Mouse (Mus musculus) stomach, postnatal 0 days (tissue): Measurements from ENCODE around the gene Ssna1. TPM values are rescaled to one million over a fixed set of nuclear protein-coding genes. Genes with fewer than 3 reads are reported as not detected.

Experiments used
- ATAC-seq: fragments of 200-750 bp; cut with Nextera tagmentation; 2 replicates; pipeline ENCODE4 v1.8.0; 2017; ENCODE audit not compliant: low FRiP score, low TSS enrichment
- DNase-seq: peaks from one replicate; pipeline ENCODE4 v3.0.0-alpha.2; 2016; ENCODE audit warnings: low spot score
- H3K27ac ChIP-seq: fragments of 300-500 bp; sonication (generic); replicated peaks from 2 replicates; pipeline ENCODE4 v1.5.1; 2014; ENCODE audit warnings: mild to moderate bottlenecking, control low read depth
- H3K27me3 ChIP-seq: fragments of 300-500 bp; sonication (generic); 2 replicates; pipeline ENCODE4 v1.6.1; 2014; ENCODE audit warnings: low read length; ENCODE audit not compliant: control insufficient read depth, insufficient read depth
- H3K36me3 ChIP-seq: fragments of 300-500 bp; sonication (generic); 2 replicates; pipeline ENCODE4 v1.6.1; 2014; ENCODE audit warnings: low read length, mixed read lengths; ENCODE audit not compliant: control insufficient read depth, insufficient read depth
- H3K4me1 ChIP-seq: fragments of 300-500 bp; sonication (generic); replicated peaks from 2 replicates; pipeline ENCODE4 v1.6.1; 2014; ENCODE audit warnings: antibody characterized with exemption; ENCODE audit not compliant: control insufficient read depth, insufficient read depth
- H3K4me2 ChIP-seq: fragments of 300-500 bp; sonication (generic); replicated peaks from 2 replicates; pipeline ENCODE4 v1.6.1; 2014; ENCODE audit warnings: low read depth, mild to moderate bottlenecking, control low read depth, moderate library complexity
- H3K4me3 ChIP-seq: fragments of 300-500 bp; sonication (generic); 2 replicates; pipeline ENCODE4 v1.5.1; 2014; ENCODE audit warnings: low read depth, low read length, control low read depth
- H3K9ac ChIP-seq: fragments of 300-500 bp; sonication (generic); 2 replicates; pipeline ENCODE4 v1.6.1; 2014; ENCODE audit warnings: mild to moderate bottlenecking, low read length, control low read depth, mixed read lengths
- H3K9me3 ChIP-seq: fragments of 300-500 bp; sonication (generic); 2 replicates; pipeline ENCODE4 v1.6.1; 2016; ENCODE audit warnings: low read length; ENCODE audit not compliant: control insufficient read depth
- CTCF ChIP-seq: IDR thresholded peaks from 2 replicates; pipeline ENCODE4 v1.5.1; 2016; ENCODE audit warnings: antibody characterized with exemption, low read depth, mild to moderate bottlenecking, moderate library complexity
- EP300 ChIP-seq: optimal IDR thresholded peaks from 2 replicates; pipeline ENCODE3; 2016; ENCODE audit warnings: antibody characterized with exemption
- WGBS: fragments of 180-500 bp; shearing (Covaris S2); extraction: QIAGEN DNeasy Blood & Tissue Kit; methylation state at CpG from one replicate; pipeline ENCODE4 v1.1.7; 2014; 5-methylcytosine and 5-hydroxymethylcytosine counted together
- polyA plus RNA-seq: library from polyadenylated mRNA; unstranded; fragments of >200 nt; fragmentation: Nextera tagmentation; extraction: Ambion mirVana; gene quantifications from 2 replicates; pipeline ENCODE4 v1.2.1, GENCODE M21; 2015

Gene Ssna1
- polyA plus RNA-seq, 1 experiment from 2014 or later: 162 TPM

DNA sequence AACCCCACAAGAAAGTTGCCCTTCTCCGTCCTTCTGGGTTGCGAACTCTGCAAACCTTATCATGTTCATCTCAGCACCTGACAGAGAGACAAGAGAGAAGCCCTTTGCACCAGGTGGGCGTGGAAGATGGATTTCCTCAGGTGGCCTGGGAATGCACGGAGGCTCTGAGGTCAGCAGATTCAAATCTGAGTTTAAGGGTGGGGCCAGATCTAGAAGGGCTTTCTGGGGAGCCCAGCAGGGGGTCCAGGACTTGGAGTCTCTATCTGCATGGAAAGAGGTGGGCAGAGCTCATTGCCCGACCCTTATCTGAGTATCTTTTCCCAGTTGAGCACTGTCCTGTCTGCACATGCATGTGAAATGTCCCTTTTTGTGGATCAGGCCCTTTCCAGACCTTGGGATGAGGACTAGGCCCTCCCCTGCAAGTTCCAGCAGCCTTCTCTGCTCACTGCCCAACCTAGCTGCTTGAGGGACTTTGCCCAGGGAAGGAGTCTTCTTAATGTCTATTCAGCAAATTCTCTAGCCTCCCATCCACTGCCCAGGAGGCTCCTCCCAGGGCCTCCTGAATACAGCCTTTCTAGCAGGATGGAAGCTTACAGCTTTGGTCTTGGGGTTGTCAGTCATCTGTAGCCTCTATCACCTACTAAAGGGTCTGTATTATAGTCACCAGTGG, 37.6 kb downstream of the Ssna1 start:
- Histone ChIP-seq H3K4me3 (no peak overlapping the region), H3K4me1 (no peaks in the 10 kb centered on the region), H3K4me2 (no peak overlapping the region), H3K9ac (0 out of 2 replicates have a peak overlapping the region, but pooled peaks have one; percentile 4), H3K27me3 (no peaks in the 10 kb centered on the region), H3K36me3 (no peaks in the 10 kb centered on the region), H3K27ac (no peak overlapping the region), H3K9me3 (no peaks in the 10 kb centered on the region)
- ATAC-seq (no peak), DNase-seq (no peak)
- TF ChIP-seq EP300: no peak
- TF ChIP-seq CTCF: no peak
- 52% methylated on average over 5 of the region's 5 CpGs for WGBS

- Histone ChIP-seq H3K4me3 (no peak within 1 kb of the TSS), H3K36me3 (no peaks in the 10 kb centered on the region), H3K27me3 (no peaks in the 10 kb centered on the region), H3K4me1 (no peaks in the 10 kb centered on the region), H3K9ac (0 out of 2 replicates have a peak within 1 kb of the TSS, but pooled peaks have one; percentile 4), H3K4me2 (no peak within 1 kb of the TSS), H3K27ac (no peak within 1 kb of the TSS), H3K9me3 (no peaks in the 10 kb centered on the region)
- ATAC-seq (no peak), DNase-seq (no peak)
- WGBS: 67% methylated on average over 3 of the region's 3 CpGs
- no peak for TF ChIP-seq EP300
- no peak for TF ChIP-seq CTCF
These were observed 38.2 kb downstream of the Ssna1 start, which contains the start of gene Slc34a3 for GRCm38 (mm10) chr2:25234050-25234449. TSS of gene Slc34a3 (minus strand) at chr2:25234364.

DNA sequence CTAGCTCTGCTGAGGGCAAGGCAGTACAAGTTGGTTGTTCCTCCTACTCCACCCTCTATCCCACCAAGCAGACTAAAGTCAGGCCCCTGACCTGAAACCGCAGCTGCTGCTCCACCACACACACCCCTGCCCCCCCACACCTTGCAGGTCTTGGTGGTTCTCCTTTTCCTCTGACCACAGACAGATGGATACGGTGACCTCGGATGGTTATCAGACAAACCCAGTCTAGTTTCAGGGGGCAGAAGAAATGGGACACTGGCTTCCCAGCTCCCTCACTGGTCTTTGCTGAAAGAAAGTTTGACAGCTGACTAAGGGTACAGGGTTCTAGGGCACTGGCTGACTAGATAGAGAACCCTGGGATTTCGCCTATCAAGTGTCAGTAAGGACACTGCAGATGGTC, 38.8 kb downstream of the Ssna1 start:
- no peak overlapping the region for H3K4me2 ChIP-seq
- no peak for TF ChIP-seq CTCF
- no peak for TF ChIP-seq EP300

DNA sequence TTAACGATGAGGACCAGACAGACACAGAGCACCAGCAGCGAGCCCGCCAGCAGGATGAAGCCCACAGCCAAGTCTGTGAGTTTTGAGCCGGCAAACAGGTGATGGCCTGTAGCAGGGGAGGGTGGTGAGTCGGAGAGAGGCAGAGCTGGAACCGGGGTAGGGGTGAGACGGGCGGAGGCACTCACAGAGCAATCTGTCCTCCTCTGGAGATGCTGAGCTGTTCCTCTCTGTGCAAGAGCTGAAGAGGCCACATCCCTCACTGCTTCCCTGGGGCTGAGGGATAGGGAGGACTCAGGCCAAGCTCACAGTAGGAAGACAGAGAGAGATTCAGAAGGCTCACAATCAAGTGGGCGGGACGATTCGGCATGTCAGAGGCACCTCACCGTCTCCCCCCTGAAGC, 41.2 kb downstream of the Ssna1 start:
- Histone ChIP-seq H3K4me1 (no peaks in the 10 kb centered on the region), H3K4me3 (no peak overlapping the region), H3K27me3 (no peaks in the 10 kb centered on the region), H3K27ac (no peak overlapping the region), H3K4me2 (no peak overlapping the region), H3K36me3 (no peaks in the 10 kb centered on the region), H3K9me3 (no peaks in the 10 kb centered on the region), H3K9ac (no peak overlapping the region)
- DNase-seq (no peak), ATAC-seq (no peak)
- 63% methylated on average over 12 of the region's 12 CpGs for WGBS
- no peak for TF ChIP-seq CTCF
- no peak for TF ChIP-seq EP300

More for the DNA sequence above, 38.8 kb downstream of the Ssna1 start:
- Histone ChIP-seq H3K4me3 (no peak overlapping the region), H3K9ac (no peak overlapping the region), H3K27ac (no peak overlapping the region), H3K4me1 (no peaks in the 10 kb centered on the region), H3K27me3 (no peaks in the 10 kb centered on the region), H3K36me3 (no peaks in the 10 kb centered on the region), H3K9me3 (no peaks in the 10 kb centered on the region)
- no peak for DNase-seq
- 75% methylated on average over 4 of the region's 4 CpGs for WGBS
- no peak for ATAC-seq

GRCm38 (mm10) chr2:25230581-25230980, 41.7 kb downstream of the Ssna1 start:
- H3K27ac ChIP-seq: no peak overlapping the region
- no peak for TF ChIP-seq EP300
- TF ChIP-seq CTCF: no peak
- no peak for ATAC-seq
- no peaks in the 10 kb centered on the region for H3K36me3 ChIP-seq
- no peak overlapping the region for H3K9ac ChIP-seq
- H3K4me3 ChIP-seq: no peak overlapping the region
- no peaks in the 10 kb centered on the region for H3K9me3 ChIP-seq
- H3K4me1 ChIP-seq: no peaks in the 10 kb centered on the region
- WGBS: 88% methylated on average over 7 of the region's 7 CpGs
- H3K27me3 ChIP-seq: no peaks in the 10 kb centered on the region
- no peak for DNase-seq
- no peak overlapping the region for H3K4me2 ChIP-seq

DNA sequence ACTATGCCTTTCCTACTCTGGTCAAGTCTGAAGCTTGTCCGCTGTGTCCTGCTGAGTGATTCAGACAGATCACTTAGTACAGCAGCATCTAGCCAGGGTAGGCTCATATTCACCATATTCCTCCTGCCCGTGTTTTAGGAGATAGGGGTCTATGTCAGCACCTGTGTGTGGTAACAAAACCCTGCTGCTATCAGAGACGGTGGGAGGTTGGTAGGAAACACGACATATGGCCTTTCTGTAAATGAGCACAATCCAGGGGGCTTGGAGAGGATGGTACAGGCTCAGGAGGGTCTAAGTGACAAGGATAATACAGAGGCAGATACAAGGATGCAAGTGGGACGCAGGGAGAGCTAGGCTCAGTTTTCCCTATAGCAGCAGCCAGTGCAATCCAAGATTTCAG, 42.7 kb downstream of the Ssna1 start:
- Histone ChIP-seq H3K27ac (no peak overlapping the region), H3K4me1 (no peaks in the 10 kb centered on the region), H3K27me3 (no peaks in the 10 kb centered on the region), H3K4me3 (no peak overlapping the region), H3K9me3 (no peaks in the 10 kb centered on the region), H3K9ac (no peak overlapping the region), H3K4me2 (no peak overlapping the region), H3K36me3 (no peaks in the 10 kb centered on the region)
- ATAC-seq: no peak
- TF ChIP-seq CTCF: no peak
- WGBS: 82% methylated on average over 5 of the region's 5 CpGs
- DNase-seq: no peak
